Mouse (Mus musculus) MEL (cell line): ENCODE measurements at regions not wholly inside any gene's neighbourhood (a gene's known extent, or its start where the extent isn't known, plus 50 kb on each side); places are given as distances from the start of the nearest gene placed in this dataset.

Source experiments
- EP300 ChIP-seq, 2 experiments: IDR thresholded peaks; 2 replicates each; pipeline ENCODE4 v1.6.1; 2011; ENCODE audit warnings: improper control_type of control experiment in 2 of 2, low read length in 2 of 2, low read depth in 1 of 2, mild to moderate bottlenecking in 1 of 2
- POLR2A ChIP-seq, 2 experiments: IDR thresholded peaks; 2 replicates each; pipeline ENCODE4 v1.6.1; 2011 to 2012; ENCODE audit warnings: low read length in 2 of 2, mild to moderate bottlenecking in 2 of 2, control low read depth in 1 of 2, improper control_type of control experiment in 1 of 2, low read depth in 1 of 2, moderate library complexity in 1 of 2; ENCODE audit not compliant: control insufficient read depth in 1 of 2, insufficient read depth in 1 of 2, poor library complexity in 1 of 2

DNA sequence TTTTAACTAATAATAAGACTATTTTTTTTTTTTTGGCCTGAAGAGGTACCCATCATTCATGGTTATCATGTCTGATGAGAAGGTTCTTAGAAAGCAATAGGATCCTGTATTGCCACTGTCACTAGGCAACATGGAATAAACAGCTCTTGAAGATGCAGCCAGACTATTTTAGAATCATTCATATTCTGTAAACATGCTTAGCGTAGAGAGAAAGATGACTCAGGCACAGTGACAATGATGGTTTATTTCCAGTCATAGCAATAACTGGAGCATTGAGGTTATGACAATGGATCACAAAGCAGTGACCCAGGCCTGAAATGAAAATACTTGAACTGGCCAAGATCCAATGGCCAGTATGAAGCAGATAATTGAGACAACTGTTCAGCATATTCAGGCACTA is 283.3 kb upstream of the Lrrc3b start:
- TF ChIP-seq EP300 (IDR thresholded peaks at IDR 0.05; ENCODE audit: low read depth in 1 of 2, low read length in 2 of 2) (no peak), POLR2A (IDR thresholded peaks at IDR 0.05; ENCODE audit: control insufficient read depth in 1 of 2, insufficient read depth in 1 of 2, low read depth in 1 of 2, low read length in 2 of 2, poor library complexity in 1 of 2) (no peak)
